Mouse (Mus musculus): ENCODE measurements at regions not wholly inside any gene's neighbourhood (a gene's known extent, or its start where the extent isn't known, plus 50 kb on each side); places are given as distances from the start of the nearest gene placed in this dataset.
"Not testable (repeated sequence)": the region's sequence is repeated elsewhere in the genome, so short reads cannot be mapped to it uniquely, and the experiment has no call there.

- DNase-seq (ENCODE audit: extremely low read depth, insufficient read length, low spot score): no peak
Measured at GRCm38 (mm10) chr14:8867641-8868040, 201.6 kb upstream of the 4930452B06Rik start.

GRCm38 (mm10) chr14:8851572-8851971 lies 185.5 kb upstream of the 4930452B06Rik start:
- DNase-seq (ENCODE audit: extremely low read depth, insufficient read length, low spot score): no peak

DNA sequence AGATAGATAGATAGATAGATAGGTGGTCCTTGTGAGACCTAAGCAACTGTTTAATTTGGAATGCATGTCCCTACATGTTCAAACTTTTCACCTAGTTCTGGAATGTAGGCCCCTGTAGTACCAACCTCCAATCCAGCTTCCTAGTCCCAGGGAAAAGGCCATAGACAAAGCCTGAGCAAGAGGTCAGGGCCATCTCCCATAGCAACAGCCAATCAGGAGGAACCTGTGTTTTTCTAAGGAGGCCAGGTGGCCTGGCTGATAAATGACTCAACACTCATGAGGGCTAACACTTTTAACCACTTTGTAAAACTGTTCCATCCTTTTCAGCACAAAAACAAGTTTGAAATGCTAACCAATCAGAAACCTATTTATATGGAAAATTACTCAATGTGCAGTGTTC lies 184.2 kb upstream of the 4930452B06Rik start:
- DNase-seq (ENCODE audit: extremely low read depth, insufficient read length, low spot score): no peak

DNA sequence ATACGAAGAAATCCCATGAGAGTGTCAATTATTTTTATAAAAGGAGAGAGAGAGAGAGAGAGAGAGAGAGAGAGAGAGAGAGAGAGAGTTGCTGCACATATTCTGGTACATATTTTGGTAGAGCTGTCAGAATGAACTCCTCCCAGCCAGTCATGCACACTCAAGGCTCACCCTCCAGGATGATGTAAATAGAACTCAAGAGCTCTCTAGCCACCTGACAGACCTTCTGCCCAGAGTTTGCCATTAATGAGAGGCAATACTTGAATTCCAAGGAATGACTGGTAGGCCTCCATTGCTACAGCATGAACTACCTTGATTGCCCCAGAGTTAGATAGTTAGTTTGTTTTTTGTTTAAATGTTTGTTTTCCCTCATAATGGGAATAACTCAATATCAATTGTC lies 167.5 kb upstream of the 4930452B06Rik start:
- DNase-seq (ENCODE audit: extremely low read depth, insufficient read length, low spot score): no peak

- DNase-seq (ENCODE audit: extremely low read depth, insufficient read length, low spot score): not testable (repeated sequence)
Measured at GRCm38 (mm10) chr14:8800217-8800616, 134.2 kb upstream of the 4930452B06Rik start.

GRCm38 (mm10) chr14:8789348-8789747 lies 123.3 kb upstream of the 4930452B06Rik start:
- DNase-seq (ENCODE audit: extremely low read depth, insufficient read length, low spot score): peak; percentile 1

DNA sequence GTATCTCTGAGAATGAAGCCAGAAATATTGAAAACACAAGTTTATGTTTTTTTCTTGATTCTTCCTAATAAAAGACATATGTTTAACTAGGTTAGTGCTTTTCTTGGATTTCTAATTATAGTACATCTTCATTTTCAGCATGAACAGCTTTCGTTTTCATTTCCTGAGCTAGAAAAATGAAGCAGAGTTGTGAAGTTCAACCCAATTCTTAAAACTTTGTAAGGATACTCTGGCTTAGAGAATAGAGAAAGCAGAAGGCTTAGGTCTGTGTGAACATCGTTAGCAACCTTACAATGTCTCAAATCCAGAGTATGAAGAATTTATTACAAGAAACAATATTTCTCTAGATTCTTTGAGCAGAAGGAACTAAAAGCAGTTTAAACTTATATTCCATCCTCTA lies 94.5 kb upstream of the 4930452B06Rik start:
- no peak for DNase-seq (ENCODE audit: extremely low read depth, insufficient read length, low spot score)

GRCm38 (mm10) chr14:8736831-8737230 lies 70.8 kb upstream of the 4930452B06Rik start:
- no peak for DNase-seq (ENCODE audit: extremely low read depth, insufficient read length, low spot score)

GRCm38 (mm10) chr14:8733261-8733660 lies 67.2 kb upstream of the 4930452B06Rik start:
- DNase-seq (ENCODE audit: extremely low read depth, insufficient read length, low spot score): no peak

- no peak for DNase-seq (ENCODE audit: extremely low read depth, insufficient read length, low spot score)
Measured at GRCm38 (mm10) chr14:8727364-8727763, 61.3 kb upstream of the 4930452B06Rik start.

Data from 3134 (cell line).